Mouse (Mus musculus) embryo, embryonic 11.5 days (tissue): ENCODE measurements around the gene Cdc42ep1.
"Not testable (repeated sequence)": the region's sequence is repeated elsewhere in the genome, so short reads cannot be mapped to it uniquely, and the experiment has no call there.

Source experiments
- DNase-seq: peaks from one replicate; pipeline ENCODE4 v3.0.0-alpha.2; 2012; ENCODE audit warnings: low read depth, low spot score

Gene Cdc42ep1

GRCm38 (mm10) chr15:78829636-78830035 is 12.8 kb upstream of the Cdc42ep1 start:
- no peak for DNase-seq

- DNase-seq = no peak
These were observed 11.4 kb upstream of the Cdc42ep1 start for GRCm38 (mm10) chr15:78830742-78831719.

DNA sequence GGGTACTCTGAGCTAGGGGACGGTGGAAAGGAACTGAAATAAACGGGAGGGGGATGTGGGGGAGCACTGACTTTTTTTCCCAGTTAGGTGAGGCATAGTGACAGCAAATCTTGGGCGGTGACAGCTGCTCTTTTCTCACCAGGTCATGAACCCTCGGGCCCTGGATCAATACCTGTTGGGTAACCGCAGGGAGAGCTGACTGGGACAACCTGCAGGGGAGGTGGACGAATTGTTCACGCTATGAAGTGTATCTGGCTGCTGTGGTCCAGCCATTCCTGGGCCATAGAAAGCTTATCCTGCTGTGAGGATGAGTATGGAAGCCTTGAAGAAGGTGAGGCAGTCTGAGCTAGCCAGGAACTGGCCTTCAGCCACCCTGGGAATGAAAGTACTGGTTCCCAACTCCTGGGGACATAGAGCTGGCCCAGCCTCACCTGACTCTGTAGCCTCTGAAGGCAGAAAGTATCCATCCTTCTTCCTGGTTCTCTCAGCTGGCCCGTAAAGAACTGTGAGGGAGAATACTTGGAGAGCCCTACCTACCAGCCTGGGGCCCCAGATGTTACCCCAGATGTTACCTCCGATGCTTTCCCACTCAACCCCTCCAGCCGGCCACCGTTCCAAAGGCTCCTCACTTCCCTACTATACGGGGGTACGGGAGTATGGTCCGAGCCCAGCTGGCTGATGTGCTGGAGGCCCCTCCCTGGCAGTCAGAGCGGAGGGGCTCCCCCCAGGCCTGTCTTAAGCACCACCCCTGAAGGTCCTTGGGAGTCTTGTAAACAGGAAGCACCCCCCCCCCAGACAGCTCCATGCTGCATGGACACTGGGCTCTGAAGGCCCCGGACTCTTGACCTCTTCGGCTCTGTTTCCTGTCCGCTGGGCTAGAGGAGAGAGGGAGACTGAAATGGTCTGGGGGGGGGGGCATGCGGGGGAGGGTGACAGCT is 10.4 kb upstream of the Cdc42ep1 start:
- DNase-seq = no peak

- no peak for DNase-seq
These were observed 9.7 kb upstream of the Cdc42ep1 start for GRCm38 (mm10) chr15:78832701-78833123.

DNA sequence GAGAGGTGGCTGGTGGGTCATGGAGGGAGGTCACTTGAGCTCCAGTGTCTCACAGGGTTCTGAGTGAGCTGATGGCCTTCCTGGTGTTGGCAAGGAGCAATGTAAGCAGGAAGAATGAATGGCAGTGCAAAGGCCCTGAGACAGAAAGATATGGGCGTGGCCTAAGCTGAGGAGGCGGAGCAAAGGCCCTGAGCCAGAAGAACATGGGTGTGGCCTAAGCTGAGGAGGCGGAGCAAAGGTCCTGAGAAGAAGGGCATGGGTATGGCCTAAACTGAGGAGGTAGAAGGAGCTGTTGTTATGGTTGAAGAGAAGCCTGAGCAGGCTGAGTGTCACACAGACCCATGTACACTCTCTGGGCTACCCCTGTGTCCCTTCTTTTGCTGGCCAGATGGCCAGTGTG is 8.8 kb upstream of the Cdc42ep1 start:
- no peak for DNase-seq

- DNase-seq = no peak
These were observed 8.0 kb upstream of the Cdc42ep1 start for GRCm38 (mm10) chr15:78834233-78835005.

- DNase-seq = no peak
These were observed 7.0 kb upstream of the Cdc42ep1 start for GRCm38 (mm10) chr15:78835200-78836085.

GRCm38 (mm10) chr15:78836086-78836621 is 6.3 kb upstream of the Cdc42ep1 start:
- DNase-seq = no peak

- DNase-seq = no peak
These were observed 2.7 kb upstream of the Cdc42ep1 start for GRCm38 (mm10) chr15:78839744-78840143.

DNA sequence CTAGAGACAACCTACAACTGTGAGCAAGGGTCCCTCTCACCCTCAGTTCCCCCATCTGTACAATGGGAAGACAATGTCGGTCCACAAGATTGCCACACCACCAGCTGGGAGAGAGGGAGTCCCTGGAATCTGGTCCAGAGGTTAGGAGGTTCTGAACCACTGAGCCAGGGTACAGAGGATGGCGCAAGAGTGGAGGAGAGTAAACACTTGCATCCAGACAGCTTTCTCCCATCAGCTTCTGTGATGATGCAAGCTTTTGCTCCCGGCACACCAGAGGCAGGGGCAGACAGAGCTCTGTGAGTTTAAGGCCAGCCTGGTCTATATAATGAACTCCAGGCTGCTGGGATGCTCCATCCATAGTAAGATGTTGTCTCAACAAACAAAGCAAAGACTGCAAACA is 2.2 kb upstream of the Cdc42ep1 start:
- DNase-seq = no peak

- DNase-seq = no peak
These were observed 1.7 kb upstream of the Cdc42ep1 start for GRCm38 (mm10) chr15:78840751-78841150.

DNA sequence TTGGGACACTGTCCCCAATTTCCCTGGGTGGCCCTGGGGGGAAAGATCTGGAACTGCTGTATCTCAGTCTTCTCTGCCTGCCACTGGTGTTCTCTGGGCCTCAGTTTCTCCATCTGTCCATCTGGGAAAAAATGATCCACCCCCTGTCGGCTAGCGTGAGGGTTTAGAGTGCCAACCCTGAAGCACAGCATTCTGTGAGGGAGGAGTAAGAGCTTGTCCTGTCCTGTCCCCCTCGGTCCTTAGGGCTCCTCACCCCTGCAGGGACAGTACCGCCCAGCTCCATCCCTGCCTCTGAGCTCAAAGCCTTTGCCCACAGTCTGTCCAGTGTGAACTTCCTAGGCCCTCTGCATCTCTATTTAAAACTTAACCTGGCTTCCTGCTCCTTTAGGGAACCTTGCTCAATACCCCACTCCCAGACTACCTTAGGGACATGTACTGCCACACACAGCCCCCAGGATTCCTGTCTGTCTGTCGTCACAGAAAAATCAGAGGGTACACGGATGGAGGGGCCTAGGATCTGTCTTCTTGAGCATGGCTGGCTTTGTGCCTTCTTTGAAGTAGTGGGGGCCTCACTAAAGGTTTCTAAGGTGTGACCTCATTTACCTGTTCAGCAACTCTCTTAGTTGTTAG is 1.1 kb upstream of the Cdc42ep1 start:
- no peak for DNase-seq

DNA sequence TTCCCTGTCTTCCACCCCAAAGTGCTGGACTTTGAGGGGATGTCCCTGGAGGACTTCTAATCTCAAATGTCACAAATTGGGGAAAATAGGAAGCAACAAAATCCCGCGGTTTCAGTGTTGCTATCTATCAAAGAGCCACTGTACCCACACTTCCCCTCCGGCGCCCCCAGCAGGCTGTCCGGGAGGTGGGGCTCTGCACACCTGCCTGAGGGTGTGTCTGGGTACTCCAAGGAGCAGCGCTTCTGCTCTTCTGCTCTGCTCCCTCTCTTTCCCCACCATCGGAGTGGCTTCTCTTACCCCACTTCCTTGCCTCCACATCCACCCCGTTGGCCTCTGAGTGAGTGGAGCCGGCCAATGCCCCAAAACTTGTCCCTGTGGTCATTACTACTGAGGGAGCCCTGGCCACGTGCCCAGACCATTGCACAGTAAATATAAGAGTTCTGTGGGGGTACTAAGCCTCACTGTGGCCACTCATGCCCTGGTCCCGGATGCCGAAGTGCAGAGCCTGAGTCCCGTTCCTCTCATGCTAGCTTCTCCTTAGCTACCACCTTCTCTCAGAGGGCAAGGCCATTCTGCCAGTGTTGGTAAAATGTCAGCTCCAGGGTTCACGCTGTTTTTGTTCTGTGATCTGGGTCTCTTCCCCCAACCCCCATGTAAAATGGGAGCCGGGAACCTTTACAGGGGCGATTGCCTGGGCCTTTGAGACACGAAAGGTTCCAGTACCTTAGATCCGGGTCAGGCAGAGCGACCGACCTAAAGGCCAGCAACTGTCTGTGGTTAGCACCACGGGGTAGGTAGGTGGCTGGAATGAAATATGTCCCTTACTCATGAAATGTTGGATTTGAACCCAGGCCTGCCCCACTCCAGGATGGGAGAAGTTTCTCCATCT is 1.4 kb downstream of the Cdc42ep1 start:
- no peak for DNase-seq

DNA sequence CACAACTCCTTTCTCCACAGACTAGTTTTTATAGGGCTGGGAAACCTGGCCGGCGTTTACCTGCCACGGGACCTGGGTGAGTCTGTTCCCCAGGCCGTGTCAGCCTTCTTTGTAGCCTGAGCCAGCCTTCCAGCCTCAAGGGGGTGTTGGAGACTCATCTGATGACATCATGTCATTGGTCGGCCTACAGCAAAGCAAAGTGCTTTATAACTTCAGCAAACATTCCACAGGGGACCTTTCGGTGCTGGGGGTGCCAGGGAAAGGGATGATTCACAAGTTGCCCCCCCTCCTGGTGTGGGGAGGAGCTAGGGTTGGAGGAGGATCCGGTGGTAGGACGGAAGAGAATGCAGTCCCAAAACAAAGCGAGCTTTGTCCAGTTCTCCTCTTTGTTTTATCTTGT is 2.4 kb downstream of the Cdc42ep1 start:
- DNase-seq = no peak

DNA sequence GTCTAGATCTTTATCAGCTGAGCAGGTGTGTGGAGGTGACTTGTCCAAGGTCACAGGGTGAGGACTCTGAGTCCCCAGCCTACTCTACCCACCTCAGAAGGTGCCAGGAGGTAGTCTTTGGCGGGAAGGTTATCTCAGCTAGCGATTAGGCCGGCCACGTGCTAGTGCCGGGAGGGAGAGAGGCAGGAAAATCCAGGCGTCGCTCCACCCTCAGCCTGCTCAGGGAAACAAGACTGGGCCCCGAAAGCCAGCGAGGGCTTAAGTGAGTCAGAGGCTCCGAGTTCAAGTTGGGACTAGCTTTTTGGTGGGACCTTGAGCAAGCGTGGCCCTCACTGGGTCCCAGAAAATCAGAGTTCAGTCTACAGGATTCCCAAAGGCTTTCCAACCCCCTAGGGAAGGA is 2.9 kb downstream of the Cdc42ep1 start:
- no peak for DNase-seq

GRCm38 (mm10) chr15:78845867-78846266 is 3.4 kb downstream of the Cdc42ep1 start:
- DNase-seq = no peak

DNA sequence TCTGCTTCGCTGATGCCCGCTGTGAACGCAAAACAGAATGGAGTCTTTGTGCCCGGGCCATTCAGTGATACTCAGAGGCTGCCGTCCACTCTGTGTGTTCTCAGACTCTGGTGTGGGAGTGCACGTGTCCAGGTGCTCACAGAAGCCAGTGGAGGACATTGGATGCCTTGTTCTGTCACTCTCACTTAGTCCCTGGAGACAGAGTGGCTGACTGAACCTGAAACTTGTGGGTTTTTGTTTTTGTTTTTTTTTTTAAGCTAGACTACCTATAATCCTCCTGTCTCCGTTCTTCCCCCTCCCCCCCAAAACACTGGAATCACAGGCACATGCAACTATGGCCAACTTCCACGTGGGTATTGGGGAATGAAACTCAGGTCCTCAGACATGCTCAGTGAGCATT is 3.9 kb downstream of the Cdc42ep1 start:
- DNase-seq = no peak

- not testable (repeated sequence) for DNase-seq
These were observed 4.4 kb downstream of the Cdc42ep1 start for GRCm38 (mm10) chr15:78846805-78847204.

GRCm38 (mm10) chr15:78848467-78848866 is 6.0 kb downstream of the Cdc42ep1 start:
- no peak for DNase-seq
